Mouse (Mus musculus): ENCODE measurements around the gene Clybl.

GRCm38 (mm10) chr14:122279462-122280308 is 98.2 kb downstream of the Clybl start:
- TF ChIP-seq ZKSCAN1 (IDR thresholded peaks at IDR 0.05; ENCODE audit: borderline replicate concordance, low read depth, low read length) (no peak), EP300 (IDR thresholded peaks at IDR 0.05; ENCODE audit: low read length) (no peak), ZMIZ1 (IDR thresholded peaks at IDR 0.05; ENCODE audit: low read depth, low read length) (no peak), JUN (IDR thresholded peaks at IDR 0.05; ENCODE audit: insufficient read depth, low read depth, low read length) (no peak), E2F4 (IDR thresholded peaks at IDR 0.05; ENCODE audit: insufficient replicate concordance, low read depth, low read length) (no peak), CTCF (conservative IDR thresholded peaks at IDR 0.05 in 1 of 2, IDR thresholded peaks at IDR 0.05 in 1 of 2; ENCODE audit: low read depth in 2 of 2, low read length in 2 of 2) (no peak), GABPA (IDR thresholded peaks at IDR 0.05; ENCODE audit: insufficient replicate concordance, low read depth, low read length) (no peak), POLR2A (IDR thresholded peaks at IDR 0.05; ENCODE audit: low read depth, low read length) (no peak), RAD21 (IDR thresholded peaks at IDR 0.05; ENCODE audit: low read depth, low read length) (no peak), CHD1 (IDR thresholded peaks at IDR 0.05; ENCODE audit: low read depth, low read length) (no peak), USF1 (IDR thresholded peaks at IDR 0.05; ENCODE audit: low read depth, low read length) (no peak)

Data from CH12.LX (cell line).